Mouse (Mus musculus) stomach, postnatal 0 days (tissue): ENCODE measurements at regions not wholly inside any gene's neighbourhood (a gene's known extent, or its start where the extent isn't known, plus 50 kb on each side); places are given as distances from the start of the nearest gene placed in this dataset.

Source experiments
- CTCF ChIP-seq: IDR thresholded peaks from 2 replicates; pipeline ENCODE4 v1.5.1; 2016; ENCODE audit warnings: antibody characterized with exemption, low read depth, mild to moderate bottlenecking, moderate library complexity
- EP300 ChIP-seq: optimal IDR thresholded peaks from 2 replicates; pipeline ENCODE3; 2016; ENCODE audit warnings: antibody characterized with exemption

DNA sequence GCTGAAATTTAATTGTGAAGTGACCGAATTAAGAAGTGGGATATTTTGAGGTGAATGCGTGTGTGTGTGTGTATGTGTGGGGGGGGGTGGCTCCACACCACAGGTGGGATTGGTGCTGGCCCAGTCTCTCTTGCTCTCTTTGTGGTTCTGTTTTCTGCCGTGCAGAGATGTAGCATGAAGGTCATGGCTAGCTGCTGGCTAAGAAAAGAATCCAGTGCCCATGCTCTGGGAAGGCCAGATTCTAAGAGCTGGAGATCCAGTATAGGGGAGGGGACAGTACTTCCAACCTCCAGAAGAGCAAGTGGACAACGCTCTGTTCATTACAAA lies 76.5 kb upstream of the Rufy1 start:
- TF ChIP-seq CTCF = no peak
- TF ChIP-seq EP300 = no peak
